Mouse (Mus musculus): ENCODE data around the gene Idi1. TPM values are rescaled to one million over a fixed set of nuclear protein-coding genes. Genes with fewer than 3 reads are reported as not detected.

Gene Idi1
- total and polyA plus RNA-seq, 3 experiments: 36.2 to 253 (median 126) TPM

GRCm38 (mm10) chr13:8842273-8842672 is 43.0 kb upstream of the Idi1 start:
- Histone ChIP-seq H3K4me3 (replicated peaks in 1 of 3; ENCODE audit: low read depth in 2 of 3, low read length in 2 of 3, poor library complexity in 1 of 3) (no peak overlapping the region), H3K9me3 (replicated peaks; ENCODE audit: low read length) (no peaks in the 10 kb centered on the region), H3K4me2 (ENCODE audit: insufficient read depth, low read depth, poor library complexity, severe bottlenecking) (peak overlapping the region; percentile 44; the same call in 1 of the 2 replicates), H3K27ac (ENCODE audit: insufficient read depth, low read depth) (peak overlapping the region; percentile 67), H3K27me3 (replicated peaks) (no peaks in the 10 kb centered on the region), H3K79me2 (replicated peaks; ENCODE audit: control insufficient read depth, extremely low read depth, insufficient read depth, poor library complexity, severe bottlenecking) (peaks cover 5% of the 10 kb centered on the region; the same call in 1 of the 2 replicates), H3K36me3 (replicated peaks in 1 of 2; ENCODE audit: control insufficient read depth in 1 of 2, insufficient read depth in 1 of 2, low read length in 1 of 2) (peaks cover 65 to 78% of the 10 kb centered on the region in 2 experiments), H3K9ac (ENCODE audit: insufficient read depth, low read depth) (no peak overlapping the region), H3K4me1 (ENCODE audit: control insufficient read depth in 1 of 2, insufficient read depth in 2 of 2) (peaks cover 11 to 48% of the 10 kb centered on the region in 2 experiments; a peak in 3 of 4 replicates)
- TF ChIP-seq POLR2A (IDR thresholded peaks at IDR 0.05; ENCODE audit: low read depth, low read length) (no peak), IRF4 (IDR thresholded peaks at IDR 0.05; ENCODE audit: low read depth, low read length) (peak; percentile 82), MYC (IDR thresholded peaks at IDR 0.05; ENCODE audit: low read depth, low read length) (peak; percentile 86), MAX (IDR thresholded peaks at IDR 0.05; ENCODE audit: low read length) (0 out of 2 replicates have a peak, but pooled peaks have one; percentile 40), MEF2A (IDR thresholded peaks at IDR 0.05; ENCODE audit: borderline replicate concordance, low read depth, low read length) (0 out of 2 replicates have a peak, but pooled peaks have one; percentile 58), SMC3 (IDR thresholded peaks at IDR 0.05; ENCODE audit: low read depth, low read length) (no peak), MXI1 (IDR thresholded peaks at IDR 0.05; ENCODE audit: low read depth, low read length) (peak; percentile 34; the same call in 1 of the 2 replicates), POLR2AphosphoS2 (IDR thresholded peaks at IDR 0.05; ENCODE audit: low read depth, low read length) (no peak), EP300 (IDR thresholded peaks at IDR 0.05; ENCODE audit: low read length) (peak; percentile 86)
- peak; percentile 71 for DNase-seq (ENCODE audit: extremely low read depth)
- dilution Hi-C loops (cut with MboI; ENCODE audit: extremely low pct_ligation_motif_present, extremely low pct_unique_long_range_greater_than_20kb, low sequenced_read_pairs): no loop called here
- in situ Hi-C loops (cut with MboI; ENCODE audit: low pct_ligation_motif_present, low pct_unique_long_range_greater_than_20kb, low sequenced_read_pairs): no loop called here

GRCm38 (mm10) chr13:8847702-8848101 is 37.6 kb upstream of the Idi1 start:
- H3K9ac ChIP-seq (ENCODE audit: insufficient read depth, low read depth): no peak overlapping the region
- TF ChIP-seq TCF12 (IDR thresholded peaks at IDR 0.05; ENCODE audit: low read depth, low read length) (no peak), ZNF384 (IDR thresholded peaks at IDR 0.05; ENCODE audit: low read depth, low read length) (no peak), RAD21 (IDR thresholded peaks at IDR 0.05; ENCODE audit: low read depth, low read length) (peak; percentile 71), EP300 (IDR thresholded peaks at IDR 0.05; ENCODE audit: low read length) (no peak), RCOR1 (conservative IDR thresholded peaks at IDR 0.05; ENCODE audit: low read depth, low read length) (no peak), ELF1 (IDR thresholded peaks at IDR 0.05; ENCODE audit: low read depth, low read length) (no peak), SMC3 (IDR thresholded peaks at IDR 0.05; ENCODE audit: low read depth, low read length) (peak; percentile 53), CHD1 (IDR thresholded peaks at IDR 0.05; ENCODE audit: low read depth, low read length) (no peak), POLR2AphosphoS2 (IDR thresholded peaks at IDR 0.05; ENCODE audit: low read depth, low read length) (no peak), CTCF (conservative IDR thresholded peaks at IDR 0.05 in 1 of 2, IDR thresholded peaks at IDR 0.05 in 1 of 2; ENCODE audit: low read depth in 2 of 2, low read length in 2 of 2) (peak; percentile 38 to 72; a peak in 3 of 4 replicates), HCFC1 (IDR thresholded peaks at IDR 0.05; ENCODE audit: low read depth, low read length) (no peak), E2F4 (IDR thresholded peaks at IDR 0.05; ENCODE audit: insufficient replicate concordance, low read depth, low read length) (no peak), MAZ (IDR thresholded peaks at IDR 0.05; ENCODE audit: low read depth, low read length) (no peak), SIN3A (IDR thresholded peaks at IDR 0.05; ENCODE audit: low read length) (0 out of 2 replicates have a peak, but pooled peaks have one; percentile 17), KAT2A (IDR thresholded peaks at IDR 0.05; ENCODE audit: insufficient replicate concordance, low read length) (no peak), ZMIZ1 (IDR thresholded peaks at IDR 0.05; ENCODE audit: low read depth, low read length) (no peak), NELFE (IDR thresholded peaks at IDR 0.05; ENCODE audit: low read depth, low read length) (no peak)
- H3K4me3 ChIP-seq (replicated peaks in 1 of 3; ENCODE audit: low read depth in 2 of 3, low read length in 2 of 3, poor library complexity in 1 of 3): no peak overlapping the region
- peaks cover 36 to 70% of the 10 kb centered on the region in 2 experiments for H3K36me3 ChIP-seq (replicated peaks in 1 of 2; ENCODE audit: control insufficient read depth in 1 of 2, insufficient read depth in 1 of 2, low read length in 1 of 2)
- no peak overlapping the region for H3K4me2 ChIP-seq (ENCODE audit: insufficient read depth, low read depth, poor library complexity, severe bottlenecking)
- peaks cover 0 to 6% of the 10 kb centered on the region in 2 experiments; a peak in 2 of 4 replicates for H3K4me1 ChIP-seq (ENCODE audit: control insufficient read depth in 1 of 2, insufficient read depth in 2 of 2)
- H3K79me2 ChIP-seq (replicated peaks; ENCODE audit: control insufficient read depth, extremely low read depth, insufficient read depth, poor library complexity, severe bottlenecking): 0 out of 2 replicates have a peak, but pooled peaks cover 3% of the 10 kb centered on the region
- no peaks in the 10 kb centered on the region for H3K9me3 ChIP-seq (replicated peaks; ENCODE audit: low read length)
- no peaks in the 10 kb centered on the region for H3K27me3 ChIP-seq (replicated peaks)
- dilution Hi-C loops (cut with MboI; ENCODE audit: extremely low pct_ligation_motif_present, extremely low pct_unique_long_range_greater_than_20kb, low sequenced_read_pairs): no loop called here
- no peak overlapping the region for H3K27ac ChIP-seq (ENCODE audit: insufficient read depth, low read depth)
- in situ Hi-C loops (cut with MboI; ENCODE audit: low pct_ligation_motif_present, low pct_unique_long_range_greater_than_20kb, low sequenced_read_pairs): no loop called here
- DNase-seq (ENCODE audit: extremely low read depth): no peak
